Mouse (Mus musculus) megakaryocyte progenitor cell, adult 5-6 weeks (primary cell): ENCODE measurements around the gene Gtsf2. TPM values are rescaled to one million over a fixed set of nuclear protein-coding genes. Genes with fewer than 3 reads are reported as not detected.
"Not testable (repeated sequence)": the region's sequence is repeated elsewhere in the genome, so short reads cannot be mapped to it uniquely, and the experiment has no call there.

Source experiments
- ATAC-seq: replicated peaks from 2 replicates; pipeline ENCODE4 v1.8.0; 2016; ENCODE audit warnings: mild to moderate bottlenecking, moderate TSS enrichment, inconsistent platforms; ENCODE audit not compliant: poor library complexity
- total RNA-seq, 2 experiments: library from RNA; stranded (forward) in 1 of 2; stranded (reverse) in 1 of 2; fragments of 157-497, 149-512 nt in 1 of 2; fragments of 200-1000 nt in 1 of 2; gene quantifications; 2 replicates each; pipeline versions ENCODE4 v1.2.3 to v1.2.4; 2015 to 2017

The Gtsf2 gene
- total RNA-seq (2015) (not detected in 2 replicates), total RNA-seq (2017) (not detected in 2 replicates)

- ATAC-seq: no peak
These were observed at the start of gene Gtsf2 for GRCm38 (mm10) chr15:103448369-103448768. Gene Gtsf2, minus strand, starts transcription at chr15:103448469.

GRCm38 (mm10) chr15:103496204-103497140 is 48.2 kb upstream of the Gtsf2 start:
- ATAC-seq: no peak

- no peak for ATAC-seq
These were observed 40.1 kb upstream of the Gtsf2 start for GRCm38 (mm10) chr15:103488336-103488735.

- ATAC-seq: peak; percentile 58
These were observed 38.4 kb upstream of the Gtsf2 start for GRCm38 (mm10) chr15:103486658-103487057.

GRCm38 (mm10) chr15:103485106-103485505 is 36.8 kb upstream of the Gtsf2 start:
- no peak for ATAC-seq

GRCm38 (mm10) chr15:103484490-103484889 is 36.2 kb upstream of the Gtsf2 start:
- no peak for ATAC-seq

GRCm38 (mm10) chr15:103482488-103482887 is 34.2 kb upstream of the Gtsf2 start:
- ATAC-seq: no peak

GRCm38 (mm10) chr15:103480129-103480528 is 31.9 kb upstream of the Gtsf2 start:
- ATAC-seq: no peak

GRCm38 (mm10) chr15:103479080-103479606 is 30.9 kb upstream of the Gtsf2 start:
- ATAC-seq: no peak

GRCm38 (mm10) chr15:103473769-103474168 is 25.5 kb upstream of the Gtsf2 start:
- ATAC-seq: no peak

GRCm38 (mm10) chr15:103473182-103473581 is 24.9 kb upstream of the Gtsf2 start:
- no peak for ATAC-seq

- no peak for ATAC-seq
These were observed 24.0 kb upstream of the Gtsf2 start for GRCm38 (mm10) chr15:103472265-103472664.

GRCm38 (mm10) chr15:103471488-103472194 is 23.4 kb upstream of the Gtsf2 start:
- ATAC-seq: no peak

- peak; percentile 95 for ATAC-seq
These were observed 14.4 kb upstream of the Gtsf2 start for GRCm38 (mm10) chr15:103462539-103463261.

GRCm38 (mm10) chr15:103454449-103454848 is 6.2 kb upstream of the Gtsf2 start:
- no peak; the same call in 1 of the 2 replicates for ATAC-seq

- peak; percentile 99 for ATAC-seq
These were observed 5.4 kb upstream of the Gtsf2 start, which contains the start of gene Nckap1l for GRCm38 (mm10) chr15:103453551-103454218. Gene Nckap1l, plus strand, starts transcription at chr15:103453794.

- not testable (repeated sequence) for ATAC-seq
These were observed 2.3 kb downstream of the Gtsf2 start for GRCm38 (mm10) chr15:103445966-103446365.

GRCm38 (mm10) chr15:103430241-103430640 is 18.0 kb downstream of the Gtsf2 start, which contains the start of gene Gtsf1:
Gene Gtsf1, minus strand, starts transcription at chr15:103430470.
- ATAC-seq: no peak

GRCm38 (mm10) chr15:103427017-103427416 is 21.3 kb downstream of the Gtsf2 start:
- no peak for ATAC-seq

GRCm38 (mm10) chr15:103405586-103405985 is 42.7 kb downstream of the Gtsf2 start:
- not testable (repeated sequence) for ATAC-seq
